In genomic region chr7:127017950-127018345, GRCm38 (mm10) we compare ENCODE assay signal across 10 mouse cellular contexts. TPM values are rescaled to one million over a fixed set of nuclear protein-coding genes. Genes with fewer than 3 reads are reported as not detected.
DNase-seq lines count a peak whose midpoint lies in the region; ATAC-seq lines count a peak whose summit lies in the region.
"Had no signal": no experiment of that assay in that cellular context is flagged by ENCODE, and none has a peak within 500 bp of the region (broad histone marks: within the 10 kb centered on the region; RNA-seq: fewer than 3 reads in every experiment).

No protein-coding gene starts in this region.

- peaks cover 24% of the 10 kb centered on the region for H3K36me3 ChIP-seq in kidney, embryonic 16.5 days (ENCODE audit: insufficient read depth, low read length)
- peaks cover 41% of the 10 kb centered on the region for H3K36me3 ChIP-seq in embryonic facial prominence, embryonic 13.5 days
- H3K36me3 ChIP-seq in hindbrain, embryonic 14.5 days (replicated peaks; ENCODE audit: control insufficient read depth, insufficient read depth), result peaks cover 43% of the 10 kb centered on the region
- H3K36me3 ChIP-seq in midbrain, embryonic 16.5 days (ENCODE audit: control insufficient read depth, insufficient read depth, low read length), result peaks cover 10% of the 10 kb centered on the region

- DNase-seq in kidney, postnatal 25 days, result no peak
- DNase-seq in hindbrain, embryonic 14.5 days (ENCODE audit: low spot score), result no peak
- no peak for DNase-seq in right cerebral cortex, postnatal 10 days (ENCODE audit: low spot score in 2 of 2)
- DNase-seq in adrenal gland, adult 8-10 months, result no peak
- DNase-seq in left cerebral cortex, postnatal 10 days (ENCODE audit: extremely low spot score in 1 of 2, low spot score in 2 of 2), result no peak

- no peak overlapping the region; the same call in 1 of the 2 replicates for H3K4me3 ChIP-seq in kidney, embryonic 16.5 days (ENCODE audit: low read length)
- H3K4me3 ChIP-seq in embryonic facial prominence, embryonic 13.5 days, result peak overlapping the region; percentile 72
- H3K4me3 ChIP-seq in hindbrain, embryonic 14.5 days (replicated peaks; ENCODE audit: low read length), result 0 out of 2 replicates have a peak overlapping the region, but pooled peaks have one; percentile 57
- no peak overlapping the region for H3K4me3 ChIP-seq in midbrain, embryonic 16.5 days (ENCODE audit: low read depth, low read length)

- peak overlapping the region; percentile 35 for H3K9ac ChIP-seq in kidney, embryonic 16.5 days (replicated peaks; ENCODE audit: low read length)
- peak overlapping the region; percentile 83 for H3K9ac ChIP-seq in embryonic facial prominence, embryonic 13.5 days
- peak overlapping the region; percentile 37; the same call in 1 of the 2 replicates for H3K9ac ChIP-seq in hindbrain, embryonic 14.5 days
- 0 out of 2 replicates have a peak overlapping the region, but pooled peaks have one; percentile 17 for H3K9ac ChIP-seq in midbrain, embryonic 16.5 days (ENCODE audit: low read depth, low read length)

- H3K27ac ChIP-seq in kidney, embryonic 16.5 days (ENCODE audit: low read length), result peak overlapping the region; percentile 98
- peak overlapping the region; percentile 96 for H3K27ac ChIP-seq in embryonic facial prominence, embryonic 13.5 days
- peak overlapping the region; percentile 96; the same call in 1 of the 2 replicates for H3K27ac ChIP-seq in hindbrain, embryonic 14.5 days
- peak overlapping the region; percentile 36 for H3K27ac ChIP-seq in midbrain, embryonic 16.5 days (ENCODE audit: low read length)

- peaks cover 78% of the 10 kb centered on the region for H3K4me1 ChIP-seq in kidney, embryonic 16.5 days (ENCODE audit: insufficient read depth, low read length)
- H3K4me1 ChIP-seq in embryonic facial prominence, embryonic 13.5 days, result peaks cover 75% of the 10 kb centered on the region
- peaks cover 55% of the 10 kb centered on the region for H3K4me1 ChIP-seq in hindbrain, embryonic 14.5 days (replicated peaks; ENCODE audit: control insufficient read depth, insufficient read depth, low read length)
- peaks cover 62% of the 10 kb centered on the region for H3K4me1 ChIP-seq in midbrain, embryonic 16.5 days (ENCODE audit: control insufficient read depth, insufficient read depth, low read length)

- ATAC-seq in kidney, embryonic 16.5 days (ENCODE audit: low FRiP score, low TSS enrichment), result no peak
- no peak for ATAC-seq in embryonic facial prominence, embryonic 13.5 days (ENCODE audit: insufficient number of reproducible peaks, insufficient read depth, low FRiP score, low TSS enrichment, low read depth)
- no peak for ATAC-seq in hindbrain, embryonic 14.5 days (ENCODE audit: low FRiP score)
- no peak for ATAC-seq in midbrain, embryonic 16.5 days

- H3K4me2 ChIP-seq in kidney, embryonic 16.5 days (replicated peaks; ENCODE audit: low read depth, low read length), result peak overlapping the region; percentile 17; the same call in 1 of the 2 replicates
- peak overlapping the region; percentile 92 for H3K4me2 ChIP-seq in embryonic facial prominence, embryonic 13.5 days
- H3K4me2 ChIP-seq in hindbrain, embryonic 14.5 days (replicated peaks), result peak overlapping the region; percentile 84
- peak overlapping the region; percentile 13; the same call in 1 of the 2 replicates for H3K4me2 ChIP-seq in midbrain, embryonic 16.5 days (ENCODE audit: low read length)

- H3K9me3 ChIP-seq in kidney, embryonic 16.5 days (ENCODE audit: low read length), result no peaks in the 10 kb centered on the region
- H3K9me3 ChIP-seq in embryonic facial prominence, embryonic 13.5 days, result no peaks in the 10 kb centered on the region
- H3K9me3 ChIP-seq in hindbrain, embryonic 14.5 days (ENCODE audit: control insufficient read depth, low read length), result no peaks in the 10 kb centered on the region
- no peaks in the 10 kb centered on the region for H3K9me3 ChIP-seq in midbrain, embryonic 16.5 days (replicated peaks; ENCODE audit: control insufficient read depth, low read length, poor library complexity, severe bottlenecking)

- intact Hi-C loops in left cerebral cortex, postnatal 10 days (cut with DNase I), result loop anchor here (5.0 kb wide), 1 partner anchor 41 kb away; the partner anchor contains the start of genes Cdipt and Cdiptos

- no peaks in the 10 kb centered on the region for H3K27me3 ChIP-seq in kidney, embryonic 16.5 days (ENCODE audit: insufficient read depth, low read length)
- H3K27me3 ChIP-seq in embryonic facial prominence, embryonic 13.5 days, result no peaks in the 10 kb centered on the region
- H3K27me3 ChIP-seq in hindbrain, embryonic 14.5 days (ENCODE audit: control insufficient read depth, insufficient read depth, low read length), result no peaks in the 10 kb centered on the region
- H3K27me3 ChIP-seq in midbrain, embryonic 16.5 days (ENCODE audit: control insufficient read depth, insufficient read depth, low read depth, low read length), result no peaks in the 10 kb centered on the region
- H3K27me3 ChIP-seq: Patski had no signal

- WGBS in kidney, embryonic 16.5 days, result 35% methylated on average over 6 of the region's 6 CpGs
- WGBS in embryonic facial prominence, embryonic 13.5 days, result 60% methylated on average over 6 of the region's 6 CpGs
- WGBS in hindbrain, embryonic 14.5 days, result 63% methylated on average over 6 of the region's 6 CpGs
- WGBS in midbrain, embryonic 16.5 days, result 54% methylated on average over 6 of the region's 6 CpGs

RNA-seq across cellular contexts. Expression of gene Pagr1a, which starts 0.8 kb away (rescaled TPM):
- polyA plus RNA-seq in kidney, embryonic 16.5 days (2015; fragmentation: Nextera tagmentation; extraction: Ambion mirVana), result 61.3 and 88.7 TPM in 2 replicates
- 50.4 and 53.7 TPM in 2 replicates for polyA plus RNA-seq in embryonic facial prominence, embryonic 13.5 days (2015; fragmentation: Nextera tagmentation; extraction: Ambion mirVana)
- 31.5 and 38.6 TPM in 2 replicates for polyA plus RNA-seq in hindbrain, embryonic 14.5 days (2014; fragmentation: Nextera tagmentation; extraction: Ambion mirVana)
- polyA plus RNA-seq in midbrain, embryonic 16.5 days (2015; fragmentation: Nextera tagmentation; extraction: Ambion mirVana), result 33.8 and 62.5 TPM in 2 replicates
- 10 to 100 TPM in 3 of 4 experiments, 1 to 10 TPM in 1; 7.5 to 36.1 (median 14.3) TPM for total RNA-seq in adrenal gland, adult 8-10 months (2022)
- total RNA-seq in left cerebral cortex, postnatal 10 days (2021), result 10 to 100 TPM; 17.1 to 17.7 TPM

RNA-seq across cellular contexts. Expression of gene Pagr1b, which starts 1.7 kb away (rescaled TPM):
- 1.2 TPM in 1 of 2 replicates, not detected in the other for polyA plus RNA-seq in kidney, embryonic 16.5 days (2015; fragmentation: Nextera tagmentation; extraction: Ambion mirVana)
- polyA plus RNA-seq in embryonic facial prominence, embryonic 13.5 days (2015; fragmentation: Nextera tagmentation; extraction: Ambion mirVana), result 0.47 TPM in 1 of 2 replicates, not detected in the other
- 0.70 TPM in 1 of 2 replicates, not detected in the other for polyA plus RNA-seq in hindbrain, embryonic 14.5 days (2014; fragmentation: Nextera tagmentation; extraction: Ambion mirVana)
- polyA plus RNA-seq in midbrain, embryonic 16.5 days (2015; fragmentation: Nextera tagmentation; extraction: Ambion mirVana), result 0.50 TPM in 1 of 2 replicates, not detected in the other
- total RNA-seq in adrenal gland, adult 8-10 months (2022), result 1 to 10 TPM in 1 of 4 experiments, not detected in 3; 1.5 TPM
- under 1 TPM in 1 of 2 experiments, not detected in 1; 0.94 TPM for total RNA-seq in left cerebral cortex, postnatal 10 days (2021)
- polyA plus RNA-seq: inflammation-experienced regulatory T-cells, adult 6 months had no signal

RNA-seq across cellular contexts. Expression of gene Gm42742, which starts 2.9 kb away (rescaled TPM):
- 34.7 and 51.6 TPM in 2 replicates for polyA plus RNA-seq in kidney, embryonic 16.5 days (2015; fragmentation: Nextera tagmentation; extraction: Ambion mirVana)
- polyA plus RNA-seq in embryonic facial prominence, embryonic 13.5 days (2015; fragmentation: Nextera tagmentation; extraction: Ambion mirVana), result 83.4 and 89.6 TPM in 2 replicates
- 51.9 and 52.3 TPM in 2 replicates for polyA plus RNA-seq in hindbrain, embryonic 14.5 days (2014; fragmentation: Nextera tagmentation; extraction: Ambion mirVana)
- 30.9 and 61.5 TPM in 2 replicates for polyA plus RNA-seq in midbrain, embryonic 16.5 days (2015; fragmentation: Nextera tagmentation; extraction: Ambion mirVana)
- total RNA-seq in adrenal gland, adult 8-10 months (2022), result 10 to 100 TPM in 3 of 4 experiments, 1 to 10 TPM in 1; 5.5 to 40.3 (median 28.9) TPM
- 10 to 100 TPM; 38.9 to 40.8 TPM for total RNA-seq in left cerebral cortex, postnatal 10 days (2021)

RNA-seq across cellular contexts. Expression of gene Prrt2, which starts 3.1 kb away (rescaled TPM):
- polyA plus RNA-seq in kidney, embryonic 16.5 days (2015; fragmentation: Nextera tagmentation; extraction: Ambion mirVana), result 5.4 and 6.0 TPM in 2 replicates
- 13.1 and 16.9 TPM in 2 replicates for polyA plus RNA-seq in embryonic facial prominence, embryonic 13.5 days (2015; fragmentation: Nextera tagmentation; extraction: Ambion mirVana)
- polyA plus RNA-seq in hindbrain, embryonic 14.5 days (2014; fragmentation: Nextera tagmentation; extraction: Ambion mirVana), result 46.7 and 57.0 TPM in 2 replicates
- polyA plus RNA-seq in midbrain, embryonic 16.5 days (2015; fragmentation: Nextera tagmentation; extraction: Ambion mirVana), result 40.9 and 63.3 TPM in 2 replicates
- 1 to 10 TPM; 2.4 to 8.7 (median 6.4) TPM for total RNA-seq in adrenal gland, adult 8-10 months (2022)
- total RNA-seq in left cerebral cortex, postnatal 10 days (2021), result 100 to 1,000 TPM; 182 to 196 TPM

RNA-seq across cellular contexts. Expression of gene Mvp, which starts 3.5 kb away (rescaled TPM):
- polyA plus RNA-seq in kidney, embryonic 16.5 days (2015; fragmentation: Nextera tagmentation; extraction: Ambion mirVana), result 19.7 and 21.4 TPM in 2 replicates
- polyA plus RNA-seq in embryonic facial prominence, embryonic 13.5 days (2015; fragmentation: Nextera tagmentation; extraction: Ambion mirVana), result 5.3 and 7.1 TPM in 2 replicates
- 3.4 and 4.0 TPM in 2 replicates for polyA plus RNA-seq in hindbrain, embryonic 14.5 days (2014; fragmentation: Nextera tagmentation; extraction: Ambion mirVana)
- 2.9 and 3.2 TPM in 2 replicates for polyA plus RNA-seq in midbrain, embryonic 16.5 days (2015; fragmentation: Nextera tagmentation; extraction: Ambion mirVana)
- total RNA-seq in adrenal gland, adult 8-10 months (2022), result 100 to 1,000 TPM; 117 to 186 (median 125) TPM
- 1 to 10 TPM; 4.4 to 4.5 TPM for total RNA-seq in left cerebral cortex, postnatal 10 days (2021)

Comparison
In these comparisons a context has a peak if more than half of its experiments do, and no peak if none do; other contexts are left out.
1. H3K27ac ChIP-seq: peak in every context shown above with its lines; median percentile 98 in kidney, embryonic 16.5 days; 96 in embryonic facial prominence, embryonic 13.5 days; 96 in hindbrain, embryonic 14.5 days; 36 in midbrain, embryonic 16.5 days.
2. H3K4me2 ChIP-seq: peak in every context shown above with its lines; median percentile 92 in embryonic facial prominence, embryonic 13.5 days; 84 in hindbrain, embryonic 14.5 days; 17 in kidney, embryonic 16.5 days; 13 in midbrain, embryonic 16.5 days.
3. H3K4me3 ChIP-seq: peak in embryonic facial prominence, embryonic 13.5 days (single experiment) and hindbrain, embryonic 14.5 days (single experiment); none in kidney, embryonic 16.5 days (single experiment) and midbrain, embryonic 16.5 days (single experiment).
4. H3K9ac ChIP-seq: peak in every context shown above with its lines; median percentile 83 in embryonic facial prominence, embryonic 13.5 days; 37 in hindbrain, embryonic 14.5 days; 35 in kidney, embryonic 16.5 days; 17 in midbrain, embryonic 16.5 days.